Mouse (Mus musculus) thymus, adult 18-20 months (tissue): ENCODE measurements at regions not wholly inside any gene's neighbourhood (a gene's known extent, or its start where the extent isn't known, plus 50 kb on each side); places are given as distances from the start of the nearest gene placed in this dataset.

Source experiments
- DNase-seq, 2 experiments: peaks; one replicate each; pipeline ENCODE4 v3.0.0; 2022; ENCODE audit warnings: mixed read lengths in 2 of 2

DNA sequence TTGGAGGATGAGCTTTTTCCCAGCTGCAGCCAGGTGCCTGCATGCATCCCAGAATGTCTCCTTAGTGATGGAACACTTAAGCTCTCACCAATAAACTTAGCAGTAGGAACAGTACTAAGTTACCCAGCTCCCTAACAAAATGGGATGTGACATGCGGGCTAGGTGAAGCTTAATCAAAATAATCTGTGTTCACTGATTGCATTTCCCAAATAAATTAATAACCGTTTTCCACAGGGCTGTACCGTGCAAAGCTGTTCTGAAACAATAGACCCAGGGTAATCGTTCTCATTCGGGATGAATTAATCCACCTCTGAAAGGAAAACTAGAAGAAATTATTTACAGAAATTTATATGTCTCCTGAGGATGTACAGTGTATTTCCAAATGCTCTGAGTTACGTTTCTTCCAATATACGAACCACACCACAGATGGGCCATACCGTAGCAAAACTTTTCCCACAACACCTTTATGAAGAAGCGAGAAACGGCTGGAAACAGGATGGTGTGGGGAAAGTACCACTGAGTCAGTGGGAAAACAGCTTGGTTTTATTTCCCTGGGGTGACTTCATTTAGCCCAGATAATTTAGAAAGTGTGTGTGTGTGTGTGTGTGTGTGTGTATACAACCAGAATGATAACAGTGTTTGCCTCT is 148.5 kb upstream of the Adamts16 start:
- no peak for DNase-seq

DNA sequence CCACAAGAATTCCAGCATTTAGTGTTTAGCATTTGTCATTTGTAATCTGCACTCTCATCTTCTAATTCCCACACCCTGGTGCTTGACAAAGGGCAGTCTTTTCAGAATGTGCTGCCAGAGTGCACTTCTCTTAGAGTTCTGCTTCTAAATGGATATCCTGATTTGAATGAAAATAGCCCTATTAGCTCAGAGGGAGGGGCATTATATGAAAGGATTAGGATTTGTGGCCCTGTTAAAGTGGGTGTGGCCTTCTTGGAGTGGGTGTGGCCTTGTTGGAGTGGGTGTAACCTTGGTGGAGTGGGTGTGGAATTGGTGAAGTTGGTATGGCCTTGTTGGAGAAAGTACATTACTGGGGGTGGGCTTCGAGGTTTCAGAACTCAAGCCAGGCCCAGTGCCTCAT is 137.7 kb upstream of the Adamts16 start:
- DNase-seq: no peak

GRCm38 (mm10) chr13:70978547-70979307 is 137.1 kb upstream of the Adamts16 start:
- no peak for DNase-seq

DNA sequence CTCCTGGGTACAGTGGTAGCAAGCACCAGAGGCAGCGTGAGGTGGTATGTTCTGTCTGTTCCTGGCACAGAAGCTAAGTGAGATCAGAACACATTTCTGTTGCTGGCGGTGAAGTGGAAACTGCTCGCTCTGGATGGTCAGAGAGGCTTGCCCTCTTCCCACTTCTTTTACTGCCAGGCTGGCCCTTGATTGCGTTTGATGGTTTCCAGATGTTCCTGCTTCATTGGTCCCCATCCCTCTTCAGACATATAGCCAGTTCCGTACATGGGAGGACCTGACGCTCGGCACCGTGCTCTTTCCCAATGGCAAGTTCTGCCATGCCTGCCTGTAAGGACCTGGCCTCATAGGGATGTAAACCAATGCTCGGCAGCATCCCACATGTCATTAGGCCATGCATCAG is 128.0 kb upstream of the Adamts16 start:
- no peak for DNase-seq

GRCm38 (mm10) chr13:70967781-70968180 is 126.2 kb upstream of the Adamts16 start:
- no peak for DNase-seq

- no peak for DNase-seq
These were observed 121.8 kb upstream of the Adamts16 start for GRCm38 (mm10) chr13:70963384-70963783.

DNA sequence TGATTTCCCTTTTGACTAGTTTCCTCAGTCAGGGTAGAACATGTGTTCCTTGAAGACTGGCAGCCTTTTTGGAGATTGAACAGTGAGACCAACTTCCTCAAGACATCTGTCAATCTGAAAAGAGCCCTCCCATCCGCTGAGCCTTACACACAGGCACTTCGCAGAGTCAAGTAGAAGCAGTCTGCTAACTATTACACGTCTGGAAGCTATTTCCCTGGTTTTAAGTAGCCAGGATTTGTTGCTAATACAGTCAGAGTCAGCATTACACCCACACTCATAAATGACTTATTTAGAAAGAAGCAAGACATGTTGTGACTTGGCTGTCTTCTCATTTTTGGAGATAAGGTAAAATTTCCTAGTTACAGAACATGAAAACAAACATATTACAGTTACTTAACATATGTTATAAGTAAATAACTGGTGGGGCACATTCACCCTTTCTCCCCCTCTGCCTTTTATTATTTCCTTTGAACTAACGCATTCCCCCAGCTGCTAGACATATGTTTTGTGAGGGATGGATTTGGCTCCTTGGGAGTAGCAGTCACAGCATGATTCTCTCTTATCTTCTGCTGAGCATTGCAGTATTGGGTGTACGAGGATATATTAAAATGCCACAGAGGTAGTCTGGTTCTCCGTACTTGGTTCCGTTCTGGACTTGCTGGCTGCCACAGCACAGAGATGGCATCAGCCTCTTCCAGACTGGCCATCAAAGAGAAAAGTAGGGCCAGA is 92.9 kb upstream of the Adamts16 start:
- no peak for DNase-seq

DNA sequence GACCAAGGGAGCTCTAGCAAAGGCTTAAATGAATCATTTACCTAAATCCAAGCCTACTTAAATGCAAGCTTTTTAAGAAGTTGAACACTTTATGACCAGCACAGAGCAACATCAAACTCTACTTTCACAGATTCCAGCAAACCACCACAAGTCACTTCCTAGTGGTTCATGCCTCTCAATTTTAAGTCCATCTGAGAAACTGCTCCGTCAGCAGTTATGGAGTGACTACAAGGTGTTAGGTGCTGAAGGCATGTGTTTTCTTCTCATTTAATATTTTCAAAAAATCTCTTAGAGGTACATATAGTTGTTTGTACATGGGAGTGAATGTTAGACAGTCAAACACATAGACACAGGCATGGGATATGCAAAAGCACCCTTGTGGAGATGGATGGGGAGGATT is 72.2 kb upstream of the Adamts16 start:
- no peak for DNase-seq

- DNase-seq: no peak
These were observed 69.3 kb upstream of the Adamts16 start for GRCm38 (mm10) chr13:70910934-70911333.

DNA sequence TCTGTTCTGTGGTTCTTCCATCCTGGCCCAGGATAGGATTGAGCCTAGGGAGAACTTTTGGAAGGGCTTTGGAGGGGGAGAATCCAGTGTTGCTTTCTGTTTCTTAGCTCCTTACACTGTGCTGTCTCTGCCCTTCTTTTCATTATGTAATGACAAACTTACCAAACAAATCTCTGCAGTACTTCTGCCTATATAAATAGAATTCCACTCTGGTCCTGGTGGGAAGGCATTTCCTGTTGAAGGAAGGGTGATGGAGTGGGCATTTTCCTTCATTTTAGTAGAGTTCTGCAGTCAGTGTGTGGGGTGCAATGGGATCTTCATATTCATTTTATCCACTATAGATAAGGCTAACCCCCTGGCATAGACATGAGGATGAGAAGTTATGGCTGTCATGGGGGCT is 63.2 kb upstream of the Adamts16 start:
- DNase-seq: no peak

- no peak for DNase-seq
These were observed 62.2 kb upstream of the Adamts16 start for GRCm38 (mm10) chr13:70903831-70904230.

GRCm38 (mm10) chr13:70903150-70903549 is 61.5 kb upstream of the Adamts16 start:
- no peak for DNase-seq

GRCm38 (mm10) chr13:70902727-70903126 is 61.1 kb upstream of the Adamts16 start:
- DNase-seq: no peak

DNA sequence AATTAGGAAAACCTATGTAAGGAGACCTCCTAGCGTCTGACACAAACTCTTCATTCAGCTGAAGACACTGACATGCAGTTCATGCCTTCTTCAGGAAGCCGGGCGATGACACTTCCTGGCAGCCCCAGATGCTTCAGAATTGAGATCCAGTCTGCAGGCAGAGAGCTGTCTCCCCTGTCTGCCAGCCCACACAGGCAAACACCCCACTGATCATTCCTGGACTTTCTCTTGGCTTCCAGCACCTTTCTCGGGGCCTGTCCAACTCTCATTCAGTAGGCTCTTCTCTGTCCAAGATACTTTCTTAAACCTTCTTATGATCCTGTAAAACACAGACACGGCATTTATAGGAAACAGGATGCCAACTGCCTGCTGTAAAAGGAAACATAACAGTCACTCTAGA is 50.0 kb upstream of the Adamts16 start:
- DNase-seq: no peak
